Mouse (Mus musculus): Measurements from ENCODE around the gene Lrrc61. TPM values are rescaled to one million over a fixed set of nuclear protein-coding genes. Genes with fewer than 3 reads are reported as not detected.

Lrrc61 gene
- polyA plus RNA-seq, 1 experiment from 2014 or later, result 20.1 TPM

GRCm38 (mm10) chr6:48601271-48602079 is 46.9 kb downstream of the Lrrc61 start, which contains the start of gene Zfp775:
Gene Zfp775, plus strand, starts transcription at chr6:48602063.
- peak within 1 kb of the TSS; percentile 80 for H3K4me3 ChIP-seq (replicated peaks; ENCODE audit: low read depth, low read length)
- WGBS, result 4% methylated on average over 42 of the region's 42 CpGs
- DNase-seq, result peak; percentile 98
- ATAC-seq (ENCODE audit: low FRiP score, low TSS enrichment), result peak; percentile 99
- H3K9ac ChIP-seq (replicated peaks; ENCODE audit: low read length), result peak within 1 kb of the TSS; percentile 89
- H3K4me2 ChIP-seq (ENCODE audit: low read length), result peak within 1 kb of the TSS; percentile 92
- H3K36me3 ChIP-seq (ENCODE audit: control insufficient read depth, insufficient read depth, low read length), result peaks cover 38% of the 10 kb centered on the region
- peaks cover 15% of the 10 kb centered on the region for H3K4me1 ChIP-seq (ENCODE audit: control insufficient read depth, insufficient read depth, low read length)
- peaks cover 15% of the 10 kb centered on the region for H3K9me3 ChIP-seq (ENCODE audit: control insufficient read depth, low read length)
- peak within 1 kb of the TSS; percentile 92 for H3K27ac ChIP-seq (replicated peaks; ENCODE audit: low read depth, low read length)
- no peaks in the 10 kb centered on the region for H3K27me3 ChIP-seq (ENCODE audit: control insufficient read depth, insufficient read depth, low read length)

GRCm38 (mm10) chr6:48602080-48602741 is 47.6 kb downstream of the Lrrc61 start:
- peak; percentile 66 for DNase-seq
- Histone ChIP-seq H3K27me3 (ENCODE audit: control insufficient read depth, insufficient read depth, low read length) (no peaks in the 10 kb centered on the region), H3K4me3 (replicated peaks; ENCODE audit: low read depth, low read length) (peak overlapping the region; percentile 80), H3K36me3 (ENCODE audit: control insufficient read depth, insufficient read depth, low read length) (peaks cover 31% of the 10 kb centered on the region), H3K4me1 (ENCODE audit: control insufficient read depth, insufficient read depth, low read length) (peaks cover 15% of the 10 kb centered on the region), H3K27ac (replicated peaks; ENCODE audit: low read depth, low read length) (peak overlapping the region; percentile 92), H3K9ac (replicated peaks; ENCODE audit: low read length) (peak overlapping the region; percentile 89), H3K9me3 (ENCODE audit: control insufficient read depth, low read length) (peaks cover 8% of the 10 kb centered on the region), H3K4me2 (ENCODE audit: low read length) (peak overlapping the region; percentile 92)
- ATAC-seq (ENCODE audit: low FRiP score, low TSS enrichment), result peak; percentile 82
- 2% methylated on average over 28 of the region's 28 CpGs for WGBS

GRCm38 (mm10) chr6:48608124-48608523 is 53.5 kb downstream of the Lrrc61 start:
- ATAC-seq (ENCODE audit: low FRiP score, low TSS enrichment) (no peak), DNase-seq (no peak)
- Histone ChIP-seq H3K36me3 (ENCODE audit: control insufficient read depth, insufficient read depth, low read length) (peaks cover 3% of the 10 kb centered on the region; the same call in 1 of the 2 replicates), H3K27ac (replicated peaks; ENCODE audit: low read depth, low read length) (no peak overlapping the region), H3K4me3 (replicated peaks; ENCODE audit: low read depth, low read length) (no peak overlapping the region), H3K9me3 (ENCODE audit: control insufficient read depth, low read length) (no peaks in the 10 kb centered on the region), H3K4me2 (ENCODE audit: low read length) (no peak overlapping the region), H3K4me1 (ENCODE audit: control insufficient read depth, insufficient read depth, low read length) (peaks cover 1% of the 10 kb centered on the region), H3K27me3 (ENCODE audit: control insufficient read depth, insufficient read depth, low read length) (no peaks in the 10 kb centered on the region), H3K9ac (replicated peaks; ENCODE audit: low read length) (no peak overlapping the region)
- WGBS, result 66% methylated on average over 2 of the region's 2 CpGs

- H3K4me1 ChIP-seq (ENCODE audit: control insufficient read depth, insufficient read depth, low read length), result no peaks in the 10 kb centered on the region
- no peak for ATAC-seq (ENCODE audit: low FRiP score, low TSS enrichment)
- peaks cover 17% of the 10 kb centered on the region for H3K36me3 ChIP-seq (ENCODE audit: control insufficient read depth, insufficient read depth, low read length)
- no peak overlapping the region for H3K4me3 ChIP-seq (replicated peaks; ENCODE audit: low read depth, low read length)
- H3K27ac ChIP-seq (replicated peaks; ENCODE audit: low read depth, low read length), result no peak overlapping the region
- no peak for DNase-seq
- H3K4me2 ChIP-seq (ENCODE audit: low read length), result no peak overlapping the region
- H3K9me3 ChIP-seq (ENCODE audit: control insufficient read depth, low read length), result no peaks in the 10 kb centered on the region
- H3K27me3 ChIP-seq (ENCODE audit: control insufficient read depth, insufficient read depth, low read length), result no peaks in the 10 kb centered on the region
- no peak overlapping the region for H3K9ac ChIP-seq (replicated peaks; ENCODE audit: low read length)
- 59% methylated on average over 7 of the region's 7 CpGs for WGBS
Observed at GRCm38 (mm10) chr6:48609512-48609911, 54.9 kb downstream of the Lrrc61 start.

GRCm38 (mm10) chr6:48610657-48611056 is 56.1 kb downstream of the Lrrc61 start:
- H3K9ac ChIP-seq (replicated peaks; ENCODE audit: low read length), result no peak overlapping the region
- H3K4me2 ChIP-seq (ENCODE audit: low read length), result no peak overlapping the region
- H3K27me3 ChIP-seq (ENCODE audit: control insufficient read depth, insufficient read depth, low read length), result no peaks in the 10 kb centered on the region

GRCm38 (mm10) chr6:48613464-48613863 is 58.9 kb downstream of the Lrrc61 start:
- Histone ChIP-seq H3K9me3 (ENCODE audit: control insufficient read depth, low read length) (no peaks in the 10 kb centered on the region), H3K27me3 (ENCODE audit: control insufficient read depth, insufficient read depth, low read length) (no peaks in the 10 kb centered on the region), H3K4me2 (ENCODE audit: low read length) (no peak overlapping the region), H3K4me3 (replicated peaks; ENCODE audit: low read depth, low read length) (no peak overlapping the region), H3K4me1 (ENCODE audit: control insufficient read depth, insufficient read depth, low read length) (no peaks in the 10 kb centered on the region), H3K27ac (replicated peaks; ENCODE audit: low read depth, low read length) (no peak overlapping the region), H3K36me3 (ENCODE audit: control insufficient read depth, insufficient read depth, low read length) (peaks cover 31% of the 10 kb centered on the region), H3K9ac (replicated peaks; ENCODE audit: low read length) (no peak overlapping the region)
- ATAC-seq (ENCODE audit: low FRiP score, low TSS enrichment) (no peak), DNase-seq (no peak)
- WGBS, result 90% methylated on average over 4 of the region's 4 CpGs

More at GRCm38 (mm10) chr6:48610657-48611056, 56.1 kb downstream of the Lrrc61 start:
- H3K9me3 ChIP-seq (ENCODE audit: control insufficient read depth, low read length), result no peaks in the 10 kb centered on the region
- H3K27ac ChIP-seq (replicated peaks; ENCODE audit: low read depth, low read length), result no peak overlapping the region
- WGBS, result 83% methylated on average over 3 of the region's 3 CpGs
- DNase-seq, result no peak
- H3K36me3 ChIP-seq (ENCODE audit: control insufficient read depth, insufficient read depth, low read length), result peaks cover 24% of the 10 kb centered on the region
- no peak overlapping the region for H3K4me3 ChIP-seq (replicated peaks; ENCODE audit: low read depth, low read length)
- H3K4me1 ChIP-seq (ENCODE audit: control insufficient read depth, insufficient read depth, low read length), result no peaks in the 10 kb centered on the region
- ATAC-seq (ENCODE audit: low FRiP score, low TSS enrichment), result no peak

- no peak overlapping the region for H3K4me2 ChIP-seq (ENCODE audit: low read length)
- H3K9me3 ChIP-seq (ENCODE audit: control insufficient read depth, low read length), result no peaks in the 10 kb centered on the region
- no peak for ATAC-seq (ENCODE audit: low FRiP score, low TSS enrichment)
- no peak overlapping the region for H3K4me3 ChIP-seq (replicated peaks; ENCODE audit: low read depth, low read length)
- H3K27me3 ChIP-seq (ENCODE audit: control insufficient read depth, insufficient read depth, low read length), result no peaks in the 10 kb centered on the region
- WGBS, result 96% methylated on average over 5 of the region's 5 CpGs
- H3K27ac ChIP-seq (replicated peaks; ENCODE audit: low read depth, low read length), result no peak overlapping the region
- DNase-seq, result no peak
- H3K4me1 ChIP-seq (ENCODE audit: control insufficient read depth, insufficient read depth, low read length), result no peaks in the 10 kb centered on the region
- peaks cover 40% of the 10 kb centered on the region for H3K36me3 ChIP-seq (ENCODE audit: control insufficient read depth, insufficient read depth, low read length)
- H3K9ac ChIP-seq (replicated peaks; ENCODE audit: low read length), result no peak overlapping the region
Observed at GRCm38 (mm10) chr6:48614756-48615155, 60.2 kb downstream of the Lrrc61 start.

GRCm38 (mm10) chr6:48620031-48620430 is 65.4 kb downstream of the Lrrc61 start:
- WGBS, result 95% methylated on average over 30 of the region's 30 CpGs
- ATAC-seq (ENCODE audit: low FRiP score, low TSS enrichment) (no peak), DNase-seq (no peak)
- Histone ChIP-seq H3K4me3 (replicated peaks; ENCODE audit: low read depth, low read length) (no peak overlapping the region), H3K27me3 (ENCODE audit: control insufficient read depth, insufficient read depth, low read length) (no peaks in the 10 kb centered on the region), H3K36me3 (ENCODE audit: control insufficient read depth, insufficient read depth, low read length) (peaks cover 39% of the 10 kb centered on the region), H3K9ac (replicated peaks; ENCODE audit: low read length) (no peak overlapping the region), H3K4me1 (ENCODE audit: control insufficient read depth, insufficient read depth, low read length) (no peaks in the 10 kb centered on the region), H3K27ac (replicated peaks; ENCODE audit: low read depth, low read length) (no peak overlapping the region), H3K9me3 (ENCODE audit: control insufficient read depth, low read length) (no peaks in the 10 kb centered on the region), H3K4me2 (ENCODE audit: low read length) (no peak overlapping the region)

All from midbrain, embryonic 14.5 days (tissue).